Mouse (Mus musculus) MN1 (cell line): ENCODE results near the gene Apoe.
"Not testable (repeated sequence)": the region's sequence is repeated elsewhere in the genome, so short reads cannot be mapped to it uniquely, and the experiment has no call there.

Experiments used
- DNase-seq: peaks from one replicate; pipeline ENCODE4 v3.0.0-alpha.2; 2016; ENCODE audit warnings: low spot score

The Apoe gene

DNA sequence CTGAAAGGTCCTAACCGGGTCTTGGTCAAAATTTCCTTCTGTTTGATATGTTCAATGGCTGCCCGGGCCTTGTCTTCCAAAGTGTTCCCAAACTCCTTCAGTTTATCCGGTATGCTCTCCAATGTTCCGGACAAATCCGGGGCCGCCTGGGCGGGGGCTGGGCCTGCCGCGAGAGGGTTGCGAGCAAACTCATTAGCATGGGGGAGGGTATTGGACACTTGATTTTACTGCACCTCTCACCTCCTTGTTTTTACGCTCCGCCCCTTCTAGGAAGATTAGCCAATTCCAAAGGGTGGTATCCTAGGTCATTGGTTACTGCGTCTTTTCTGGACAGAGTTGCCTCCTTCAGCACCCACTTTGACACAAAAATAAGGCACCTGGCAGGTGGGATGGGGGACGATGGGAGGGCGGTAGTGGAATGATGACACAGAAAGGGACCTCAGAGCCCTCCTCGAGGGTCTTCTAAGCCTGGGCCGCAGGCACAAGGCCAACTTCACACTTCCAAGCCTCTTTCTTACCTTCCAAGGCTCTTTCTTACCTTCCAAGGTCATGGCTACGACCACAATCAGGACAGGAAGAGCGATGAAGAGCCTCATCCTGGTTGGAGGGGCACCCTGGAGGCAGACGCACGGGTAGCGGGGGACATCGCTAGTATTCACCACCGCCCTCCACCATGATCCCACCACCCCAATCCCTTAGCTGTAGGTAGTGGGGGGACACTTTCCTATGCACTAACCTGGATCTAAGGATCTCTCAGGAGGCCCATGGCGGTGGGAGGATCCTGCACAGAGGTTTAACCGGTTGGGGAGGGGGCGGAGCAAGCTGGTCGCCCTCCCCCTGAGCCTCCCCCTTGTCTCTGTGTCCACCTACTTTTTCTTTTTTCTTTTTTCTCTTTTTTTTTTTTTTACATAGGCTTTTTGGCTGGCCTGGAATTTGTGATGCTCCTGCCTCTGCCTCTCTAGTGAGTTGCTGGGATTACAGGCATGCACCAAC, 6.8 kb downstream of the Apoe start, which contains the start of gene Apoc1:
TSS of gene Apoc1 (minus strand) at position 788 of the 993 bp plus-strand sequence.
- no peak for DNase-seq

DNA sequence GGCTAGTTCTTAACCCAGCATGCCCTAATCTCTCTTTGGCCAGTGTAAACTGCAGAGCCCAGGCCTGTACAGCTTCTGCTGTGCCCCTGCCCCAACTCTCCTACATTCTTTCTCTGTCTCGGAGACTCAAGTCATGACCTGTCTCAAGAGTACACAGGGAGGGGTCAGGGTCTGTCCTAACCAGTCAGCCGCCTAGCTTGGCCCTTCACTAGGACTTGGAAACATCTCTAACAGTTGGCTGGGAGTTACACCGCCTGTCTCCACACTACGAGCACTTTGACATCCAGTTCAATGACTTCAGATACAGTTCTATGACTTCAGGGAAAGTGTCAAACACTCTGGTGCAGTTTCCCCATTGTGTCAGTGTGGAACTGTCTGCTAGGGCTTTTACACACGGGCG, 7.6 kb downstream of the Apoe start:
- no peak for DNase-seq

DNA sequence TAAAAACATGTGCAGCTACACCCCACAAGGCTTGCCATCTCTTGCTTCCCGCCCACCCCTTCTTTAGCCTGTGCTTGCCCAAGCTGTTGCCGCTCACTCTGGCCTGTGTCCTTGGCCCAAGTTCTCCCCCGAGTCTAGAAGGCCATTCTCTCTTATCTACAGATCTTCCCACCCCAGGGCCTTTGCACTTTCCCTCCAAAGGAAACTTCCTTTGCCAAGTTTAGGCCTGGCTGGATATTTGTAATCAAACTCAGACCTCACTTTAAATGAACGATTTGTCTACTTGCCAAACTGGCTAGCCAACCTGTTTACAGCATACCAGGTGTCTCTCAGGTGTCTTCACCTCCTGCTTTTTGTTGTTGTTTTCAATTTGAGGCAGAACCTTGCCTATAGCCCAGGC, 8.1 kb downstream of the Apoe start:
- no peak for DNase-seq

DNA sequence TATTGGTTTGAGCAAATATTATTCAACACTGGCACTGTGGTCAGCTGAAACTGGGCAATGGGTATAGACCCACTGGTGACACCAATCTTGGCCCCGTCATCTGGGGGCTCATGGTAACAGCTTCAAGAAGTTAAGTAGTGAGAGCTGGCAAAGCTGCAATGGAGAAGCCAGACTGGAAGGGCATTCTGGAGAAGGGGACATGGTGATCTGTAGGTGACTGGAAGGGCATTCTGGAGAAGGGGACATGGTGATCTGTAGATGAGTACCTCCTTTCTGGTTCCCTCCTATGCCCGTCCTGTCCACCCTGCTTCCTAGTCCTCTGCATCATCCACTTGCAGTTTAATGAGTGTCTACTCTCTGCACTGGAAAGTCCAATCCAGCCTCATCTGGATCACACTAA, 10.4 kb downstream of the Apoe start:
- no peak for DNase-seq

DNA sequence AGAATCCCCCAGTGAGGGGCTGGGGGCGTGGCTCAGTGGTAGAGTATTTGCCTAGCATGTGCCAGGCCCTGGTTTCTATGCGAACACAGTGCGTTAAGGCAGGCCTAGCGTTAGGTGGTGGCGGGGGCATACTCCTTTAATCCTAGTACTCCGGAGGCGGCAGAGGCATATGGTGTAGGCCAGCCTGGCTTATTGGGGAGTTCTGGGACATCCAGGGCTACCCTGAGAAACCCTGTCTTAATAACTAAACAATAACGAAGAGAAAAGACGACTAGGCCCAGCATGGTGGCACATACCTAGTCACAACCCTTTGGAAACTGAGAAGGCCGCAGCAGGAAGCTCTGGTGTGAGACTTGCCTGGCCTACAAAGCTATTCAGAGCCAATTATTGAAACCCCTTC, 10.9 kb downstream of the Apoe start:
- no peak for DNase-seq

DNA sequence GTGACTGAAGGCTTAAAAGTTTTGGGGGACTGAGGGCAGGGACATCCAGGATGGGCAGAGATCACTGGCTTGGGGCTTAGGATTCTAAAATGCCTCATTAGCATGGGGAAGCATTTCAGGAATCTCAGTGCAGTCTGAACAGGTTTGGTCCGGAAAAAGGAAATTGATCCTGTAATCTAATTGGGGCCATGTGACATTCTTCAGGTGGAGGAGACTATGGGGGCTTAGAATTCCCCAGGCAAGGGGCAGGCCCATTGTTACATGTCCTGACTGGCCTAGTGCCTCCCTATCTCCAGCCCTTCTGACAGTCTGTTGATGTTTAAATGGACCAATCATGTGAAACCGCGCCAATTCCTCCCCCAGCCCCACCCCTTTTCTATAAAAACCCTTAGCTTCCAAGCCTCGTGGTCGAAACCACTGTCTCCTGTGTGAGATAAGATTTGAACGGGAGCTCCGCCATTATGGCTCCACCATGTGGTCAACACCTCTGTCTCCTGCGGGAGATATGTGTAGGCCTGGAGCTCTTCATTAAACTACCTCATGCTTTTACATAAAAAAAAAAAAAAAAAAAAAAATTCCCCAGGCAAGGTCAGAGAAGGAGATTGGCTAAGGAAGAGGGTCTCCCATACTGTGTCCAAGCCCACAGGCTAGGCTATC, 11.9 kb downstream of the Apoe start:
- DNase-seq: not testable (repeated sequence)

DNA sequence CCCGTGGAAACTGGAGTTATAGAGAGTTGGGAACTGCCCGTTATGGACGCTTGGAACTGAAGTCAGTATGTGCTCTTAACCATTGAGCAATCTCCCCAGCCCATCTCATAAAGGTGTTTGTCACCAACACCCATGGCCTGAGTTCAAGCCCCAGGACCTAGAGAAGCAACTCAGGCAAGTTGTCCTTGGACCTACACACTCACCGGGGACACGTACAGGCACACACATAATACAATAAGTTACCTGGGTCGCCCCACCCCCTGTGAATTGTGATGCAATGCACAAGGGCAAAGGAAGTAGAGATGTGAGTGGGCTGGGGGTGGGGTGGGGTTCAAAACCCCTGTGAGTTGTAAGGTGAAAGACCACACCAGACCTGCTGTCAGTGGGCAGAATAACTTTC, 12.5 kb downstream of the Apoe start:
- DNase-seq: no peak

DNA sequence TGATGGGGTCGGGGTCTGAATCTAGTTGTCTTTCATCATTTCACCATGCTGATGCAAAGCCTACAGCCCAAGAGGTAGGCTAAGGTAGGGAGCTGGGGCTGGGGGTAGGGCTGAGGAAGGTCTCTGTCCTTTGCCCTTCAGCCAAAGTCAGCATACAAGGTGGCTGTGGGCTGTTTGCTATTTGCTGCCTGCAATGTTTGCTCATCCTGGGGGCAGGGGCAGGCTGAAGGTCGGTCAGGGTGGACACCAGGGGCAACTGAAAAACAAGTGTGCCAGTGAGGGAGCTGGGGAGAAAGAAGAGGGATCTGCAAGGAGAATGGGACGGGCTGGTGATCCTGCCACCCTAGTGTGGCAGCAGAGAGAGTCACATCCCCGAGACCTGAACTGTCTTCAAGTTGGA, 13.6 kb downstream of the Apoe start:
- no peak for DNase-seq

DNA sequence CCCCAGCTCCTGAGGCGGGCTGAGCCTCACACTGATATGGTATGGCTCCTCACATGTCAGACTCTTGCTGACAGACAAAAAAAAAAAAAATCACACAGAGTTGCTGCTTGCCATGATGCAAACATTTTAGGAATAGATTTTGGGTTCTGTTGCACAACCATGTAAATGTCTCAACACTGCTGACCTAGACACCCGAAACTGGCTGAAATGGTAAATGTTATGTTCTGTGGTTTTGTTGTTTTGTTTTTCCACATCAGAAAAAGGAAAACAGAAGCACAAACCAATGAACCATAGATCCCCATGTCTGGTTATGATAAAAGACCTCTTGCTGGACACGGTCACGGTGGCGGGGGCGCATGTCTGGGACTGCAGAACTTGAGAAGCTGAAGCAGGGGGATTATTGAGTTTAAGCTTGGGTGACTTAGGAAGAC, 15.2 kb downstream of the Apoe start:
- no peak for DNase-seq

DNA sequence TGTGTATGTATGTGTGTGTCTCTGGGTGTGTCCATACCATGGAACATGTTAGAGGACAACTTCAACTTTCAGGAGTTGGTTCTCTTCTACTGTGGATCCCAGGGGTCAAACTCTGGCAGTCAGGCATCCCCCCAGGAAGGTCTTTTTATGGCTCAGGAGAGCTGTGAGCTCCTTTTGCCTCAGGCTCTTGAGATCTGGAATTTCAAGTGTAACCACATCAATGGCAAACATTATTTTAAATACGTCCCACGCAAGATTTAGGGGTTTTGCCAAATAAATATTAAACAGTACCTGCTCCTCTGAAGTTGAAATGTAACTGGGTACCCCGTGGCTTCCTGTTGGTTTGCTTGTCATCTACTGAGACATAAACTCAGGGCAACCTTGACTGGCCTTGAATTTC, 16.0 kb downstream of the Apoe start:
- DNase-seq: no peak

DNA sequence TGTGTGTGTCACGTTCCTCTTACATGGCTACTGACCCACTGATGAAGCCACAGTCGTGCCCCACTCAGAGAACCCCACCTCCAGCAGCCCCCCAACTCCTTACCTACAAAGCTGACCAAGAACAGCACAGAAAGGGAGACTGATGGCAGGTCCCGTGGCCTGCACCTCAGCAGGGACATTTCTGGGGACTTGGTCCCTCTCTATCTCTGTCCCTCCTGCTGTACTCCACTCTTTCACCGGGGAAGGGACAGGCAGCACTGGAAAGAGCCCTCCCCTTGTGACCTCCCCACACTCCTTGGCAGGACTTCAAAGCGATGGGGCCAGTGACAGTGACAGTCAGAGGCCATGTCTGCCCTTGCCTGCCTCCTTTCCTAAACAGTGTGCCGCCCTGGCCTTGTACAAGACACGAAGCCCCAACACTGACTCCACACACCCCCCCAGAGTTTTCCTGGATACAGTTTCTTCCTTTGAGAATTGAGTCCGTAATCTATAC, 17.7 kb downstream of the Apoe start, which contains the start of the genes Gm44805 and Apoc4:
TSS of gene Gm44805 (minus strand) at position 222 of the 493 bp plus-strand sequence.
TSS of gene Apoc4 (minus strand) at position 278 of the 493 bp plus-strand sequence.
- no peak for DNase-seq

DNA sequence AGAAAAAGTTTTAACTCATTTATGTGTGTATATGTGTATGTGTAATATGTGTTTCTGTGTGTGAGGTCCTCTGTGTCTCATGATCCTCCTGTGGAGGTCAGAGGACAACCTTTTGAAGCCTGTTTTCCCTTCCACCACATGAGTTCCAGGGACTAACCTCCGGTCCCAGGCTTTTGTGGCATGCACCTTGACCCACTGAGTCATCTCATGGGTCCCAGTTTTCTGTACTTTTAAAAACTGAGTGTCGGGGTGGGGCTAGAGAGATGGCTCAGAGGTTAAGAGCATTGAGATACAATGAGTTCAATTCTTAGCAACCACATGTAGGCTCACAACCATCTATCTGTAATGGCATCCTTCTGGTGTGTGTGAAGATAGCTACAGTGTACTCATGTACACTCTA, 18.3 kb downstream of the Apoe start:
- DNase-seq: no peak

DNA sequence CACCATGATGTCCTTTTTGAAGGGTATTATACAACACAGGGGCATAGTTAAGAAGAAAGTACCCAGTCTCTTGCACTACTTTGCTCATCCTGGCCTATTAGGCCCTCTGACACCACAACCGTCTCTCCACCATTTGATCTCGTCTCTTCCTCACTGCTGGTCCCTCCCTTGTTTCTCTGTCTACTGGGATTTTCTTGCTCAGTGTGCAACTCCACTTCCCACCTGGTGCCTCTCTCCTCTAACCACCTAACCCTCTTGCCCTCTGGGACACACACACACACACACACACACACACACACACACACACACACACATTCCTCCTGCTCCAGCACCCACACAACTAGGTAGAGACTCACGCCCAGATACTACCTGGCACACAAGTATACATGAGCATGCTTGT, 20.1 kb downstream of the Apoe start:
- no peak for DNase-seq

DNA sequence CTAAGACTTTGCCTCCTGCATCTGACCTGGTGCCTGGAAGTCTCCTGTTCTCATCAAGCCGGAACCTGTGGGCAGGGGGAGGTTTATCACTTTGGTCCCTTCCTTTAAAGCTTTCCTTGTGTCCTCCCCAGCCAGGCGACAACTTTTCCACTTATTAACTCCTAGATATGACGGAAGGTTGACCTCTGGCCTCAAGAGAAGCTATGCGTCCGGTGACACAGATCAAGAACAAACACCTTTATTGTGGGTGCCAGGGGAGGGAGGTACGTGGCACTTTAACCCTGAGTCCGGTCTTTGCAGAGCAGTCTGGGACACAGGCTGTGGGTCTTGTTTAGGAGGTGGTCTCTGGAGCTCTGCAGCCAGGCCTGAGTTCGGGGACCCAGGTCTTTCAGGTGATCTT, 21.1 kb downstream of the Apoe start, which contains the start of gene Apoc2:
TSS of gene Apoc2 (minus strand) at position 70 of the 400 bp plus-strand sequence.
- no peak for DNase-seq

DNA sequence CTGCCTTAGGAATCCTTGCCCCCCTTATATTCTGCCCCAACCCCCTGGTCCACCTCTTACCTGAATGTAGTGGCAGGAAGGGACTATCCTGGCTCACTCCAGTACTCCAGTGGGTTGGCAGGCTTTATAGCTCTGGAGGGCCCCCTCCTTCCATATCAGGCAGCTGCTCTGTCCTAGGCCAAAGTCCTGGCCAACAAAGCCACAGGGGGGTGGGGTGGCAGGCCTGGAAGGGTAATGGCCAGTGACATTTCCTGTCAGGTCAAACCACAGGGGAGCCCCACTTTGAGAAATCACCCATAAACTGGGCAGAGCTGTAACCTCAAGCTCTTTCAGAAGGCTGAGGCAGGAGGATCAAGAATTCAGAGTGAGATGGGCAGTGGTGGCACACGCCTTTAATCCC, 22.3 kb downstream of the Apoe start:
- DNase-seq: no peak

DNA sequence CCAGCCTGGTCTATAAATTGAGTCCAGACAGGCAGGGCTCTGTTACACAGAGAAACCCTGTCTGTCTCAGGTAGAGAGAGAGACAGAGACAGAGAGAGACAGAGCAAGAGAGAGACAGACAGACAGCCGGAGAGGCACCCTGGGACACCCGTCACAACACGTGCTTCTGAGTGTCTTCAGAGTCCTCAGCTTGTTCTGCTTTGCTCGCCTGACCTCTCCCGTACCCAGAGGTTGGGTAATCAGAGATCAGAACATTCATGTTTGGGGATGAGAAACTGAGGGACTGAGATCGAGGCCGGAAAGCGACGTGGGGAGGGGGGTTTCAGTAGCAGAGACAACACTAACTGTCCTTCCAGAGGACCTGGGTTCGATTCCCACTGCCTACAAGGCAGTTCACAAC, 23.2 kb downstream of the Apoe start:
- DNase-seq: no peak

DNA sequence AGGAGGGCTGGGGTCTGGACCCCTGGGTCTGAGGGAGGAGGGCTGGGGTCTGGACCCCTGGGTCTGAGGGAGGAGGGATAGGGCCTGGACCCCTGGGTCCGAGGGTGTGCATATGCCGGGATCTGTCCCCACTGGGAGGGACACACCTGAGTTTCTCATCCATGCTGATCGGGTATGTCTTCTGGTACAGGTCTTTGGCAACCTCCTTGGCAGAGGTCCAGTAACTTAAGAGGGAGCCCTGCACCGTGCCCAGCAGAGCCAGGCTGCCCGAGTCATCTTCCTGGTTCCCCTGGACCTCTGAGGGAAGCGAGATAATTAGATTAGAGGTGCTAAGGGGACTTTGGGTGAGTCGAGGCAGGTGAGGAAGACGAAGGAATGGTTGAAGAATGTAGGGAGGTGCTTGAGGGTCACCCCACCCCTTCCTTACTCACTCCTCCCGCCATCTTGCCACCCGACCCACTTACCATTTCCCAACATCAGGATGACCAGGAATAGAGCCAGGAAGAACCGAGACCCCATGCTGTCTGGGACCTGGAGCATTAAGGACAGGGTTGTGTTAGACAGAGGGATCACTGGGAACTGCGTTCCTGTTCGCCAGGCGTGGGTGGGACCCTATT, 25.8 kb downstream of the Apoe start:
- no peak for DNase-seq

DNA sequence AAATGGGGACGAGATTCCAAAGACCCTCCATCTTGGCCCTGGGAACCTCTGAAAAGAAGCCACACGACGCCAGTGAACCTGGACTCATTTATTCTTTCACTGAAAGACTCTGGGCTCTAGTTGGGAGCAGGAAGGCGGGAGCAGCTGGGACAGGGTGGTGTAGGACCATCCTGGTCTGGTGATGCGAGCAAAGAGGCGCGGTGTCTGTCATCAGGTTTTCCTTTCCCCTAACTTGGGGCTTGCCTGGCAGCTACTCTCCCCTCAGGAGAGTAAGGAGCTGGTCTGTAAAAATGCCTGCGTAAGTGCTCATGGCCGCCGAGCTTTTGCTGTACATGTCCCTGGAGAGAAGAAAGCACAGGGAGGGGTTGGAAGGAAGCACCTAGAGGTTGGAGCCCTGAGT, 27.5 kb downstream of the Apoe start:
- no peak for DNase-seq

DNA sequence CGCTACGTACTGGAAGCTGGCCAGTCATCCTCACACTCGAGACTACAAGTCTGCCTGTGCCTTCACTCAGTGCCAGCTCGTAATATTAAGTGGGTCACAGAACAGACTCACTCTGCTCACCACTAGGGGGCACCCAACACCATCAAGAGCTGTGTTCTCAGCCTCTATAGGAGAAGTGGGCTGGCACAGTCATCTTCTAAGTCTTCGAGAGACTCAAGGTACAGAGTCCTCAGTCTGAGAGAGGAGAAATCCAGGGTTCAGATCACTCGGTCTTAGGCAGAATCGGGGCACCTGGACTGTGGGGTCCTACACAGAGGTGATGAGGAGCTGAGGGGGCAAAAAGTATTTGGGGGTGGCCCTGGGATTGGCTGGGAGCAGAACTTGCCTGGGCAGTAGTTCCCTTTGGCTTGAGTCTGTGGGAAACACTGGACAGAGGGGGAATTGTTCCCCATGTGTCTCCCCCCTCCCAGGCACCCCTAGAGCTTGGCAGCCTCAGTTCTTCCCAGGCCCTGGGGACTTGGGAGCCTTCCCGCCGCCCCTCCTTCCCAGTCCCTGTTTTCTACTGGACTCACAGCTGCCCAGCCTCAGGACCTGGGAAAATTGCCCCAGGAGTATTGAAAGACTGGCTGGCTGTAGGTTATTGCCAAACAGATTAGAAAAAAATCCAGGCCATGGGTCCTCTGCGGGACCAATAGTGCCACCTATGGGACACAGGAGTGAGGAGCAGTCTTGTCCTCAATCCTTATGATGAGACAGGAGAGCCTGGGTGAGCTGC, 29.9 kb downstream of the Apoe start:
- peak; percentile 79 for DNase-seq

DNA sequence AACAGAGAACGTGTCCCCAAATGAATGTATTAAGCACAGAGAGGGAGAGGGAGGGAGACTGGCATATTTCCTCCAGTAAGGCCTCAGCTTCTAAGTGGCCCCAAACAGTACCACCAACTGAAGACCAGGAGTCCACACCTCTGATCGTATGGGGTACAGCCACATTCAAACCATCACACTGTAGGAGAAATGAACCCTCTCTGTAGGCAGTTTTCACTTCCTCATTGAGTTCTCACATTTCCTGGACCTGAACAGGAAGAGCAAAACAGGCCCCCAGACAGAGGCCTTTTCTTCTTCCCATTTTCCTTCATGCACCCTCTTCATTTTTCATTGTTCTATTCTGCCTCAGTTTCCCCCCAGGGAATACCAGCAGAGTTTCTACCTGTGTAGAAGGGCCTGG, 31.6 kb downstream of the Apoe start:
- no peak for DNase-seq

DNA sequence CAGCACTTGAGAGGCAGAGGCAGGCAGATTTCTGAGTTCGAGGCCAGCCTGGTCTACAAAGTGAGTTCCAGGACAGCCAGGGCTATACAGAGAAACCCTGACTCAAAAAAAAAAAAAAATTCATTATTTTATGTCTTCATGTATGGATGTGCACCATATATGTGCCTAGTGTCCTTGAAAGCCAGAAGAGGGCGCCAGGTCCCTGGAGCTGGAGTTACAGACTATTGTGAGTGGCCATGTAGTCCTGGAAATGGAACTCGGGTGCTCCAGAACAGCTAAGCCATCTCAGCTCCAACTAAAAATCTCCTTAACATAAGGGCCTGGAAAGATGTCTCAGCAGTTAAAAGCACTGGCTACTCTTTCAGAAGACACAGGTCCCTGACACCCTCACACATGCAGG, 32.2 kb downstream of the Apoe start:
- no peak for DNase-seq
